Mouse (Mus musculus) myocyte (in vitro differentiated cells): ENCODE results near the gene Cmtm4.

ENCODE experiments used
- CEBPB ChIP-seq: IDR thresholded peaks from 2 replicates; pipeline ENCODE4 v1.6.1; 2011; ENCODE audit warnings: mild to moderate bottlenecking, moderate library complexity; ENCODE audit not compliant: poor library complexity, insufficient read depth, severe bottlenecking
- MAX ChIP-seq: IDR thresholded peaks from one replicate; pipeline ENCODE4 v1.6.1; 2011; ENCODE audit warnings: low read depth, mild to moderate bottlenecking, control low read depth
- MYOG ChIP-seq, 3 experiments: IDR thresholded peaks; one replicate each; pipeline ENCODE4 v1.6.1; 2011; ENCODE audit warnings: control low read depth in 2 of 3, low read depth in 2 of 3, mild to moderate bottlenecking in 2 of 3; ENCODE audit not compliant: insufficient read length in 2 of 3, control insufficient read depth in 1 of 3, insufficient read depth in 1 of 3
- POLR2A ChIP-seq: IDR thresholded peaks from one replicate; pipeline ENCODE4 v1.6.1; 2011; ENCODE audit warnings: low read depth, mild to moderate bottlenecking, control low read depth, moderate library complexity; ENCODE audit not compliant: insufficient read length
- POLR2AphosphoS2 ChIP-seq: IDR thresholded peaks from one replicate; pipeline ENCODE4 v1.6.1; 2011; ENCODE audit warnings: low read depth, control low read depth; ENCODE audit not compliant: insufficient read length
- TCF3 ChIP-seq: IDR thresholded peaks from one replicate; pipeline ENCODE4 v1.6.1; 2011; ENCODE audit warnings: low read depth, control low read depth; ENCODE audit not compliant: insufficient read length
- USF1 ChIP-seq: IDR thresholded peaks from one replicate; pipeline ENCODE4 v1.6.1; 2011; ENCODE audit warnings: low read depth, mild to moderate bottlenecking, control low read depth, moderate library complexity

GRCm38 (mm10) chr8:104340233-104341105 is 55.1 kb downstream of the Cmtm4 start:
- peak; percentile 24 for TF ChIP-seq POLR2AphosphoS2
- TF ChIP-seq POLR2A, result peak; percentile 60
- no peak for TF ChIP-seq USF1
- no peak for TF ChIP-seq TCF3
- TF ChIP-seq MAX, result no peak
- TF ChIP-seq MYOG (IDR thresholded peaks at IDR 0.05; ENCODE audit: control insufficient read depth in 1 of 3, insufficient read depth in 1 of 3, insufficient read length in 2 of 3, low read depth in 2 of 3), result no peak
- TF ChIP-seq CEBPB, result no peak
